Mouse (Mus musculus) hindbrain, embryonic 13.5 days (tissue): ENCODE measurements around the gene Pglyrp2. TPM values are rescaled to one million over a fixed set of nuclear protein-coding genes. Genes with fewer than 3 reads are reported as not detected.

Experiments used
- ATAC-seq: fragments of 200-750 bp; cut with Nextera tagmentation; 2 replicates; pipeline ENCODE4 v1.8.0; 2017; ENCODE audit warnings: moderate TSS enrichment; ENCODE audit not compliant: low FRiP score
- H3K27ac ChIP-seq: fragments of 300-500 bp; sonication (generic); 2 replicates; pipeline ENCODE4 v1.5.1; 2015; ENCODE audit warnings: inconsistent platforms, mild to moderate bottlenecking, moderate library complexity
- H3K27me3 ChIP-seq: fragments of 300-500 bp; sonication (generic); 2 replicates; pipeline ENCODE4 v1.6.1; 2015; ENCODE audit warnings: mild to moderate bottlenecking, inconsistent platforms
- H3K36me3 ChIP-seq: fragments of 300-500 bp; sonication (generic); 2 replicates; pipeline ENCODE4 v1.6.1; 2015; ENCODE audit warnings: mild to moderate bottlenecking, inconsistent platforms
- H3K4me1 ChIP-seq: fragments of 300-500 bp; sonication (generic); replicated peaks from 2 replicates; pipeline ENCODE4 v1.6.1; 2015; ENCODE audit warnings: inconsistent platforms
- H3K4me2 ChIP-seq: fragments of 300-500 bp; sonication (generic); 2 replicates; pipeline ENCODE4 v1.6.1; 2015; ENCODE audit warnings: inconsistent platforms, mild to moderate bottlenecking, moderate library complexity
- H3K4me3 ChIP-seq: fragments of 300-500 bp; sonication (generic); 2 replicates; pipeline ENCODE4 v1.5.1; 2015; ENCODE audit warnings: mild to moderate bottlenecking, inconsistent platforms
- H3K9ac ChIP-seq: fragments of 300-500 bp; sonication (generic); 2 replicates; pipeline ENCODE4 v1.6.1; 2015; ENCODE audit warnings: mild to moderate bottlenecking, inconsistent platforms
- H3K9me3 ChIP-seq: fragments of 300-500 bp; sonication (generic); 2 replicates; pipeline ENCODE4 v1.6.1; 2016; ENCODE audit warnings: inconsistent platforms
- WGBS: fragments of 180-500 bp; shearing (Covaris S2); methylation state at CpG from one replicate; pipeline ENCODE4 v1.1.7; 2015; 5-methylcytosine and 5-hydroxymethylcytosine counted together
- polyA plus RNA-seq: library from polyadenylated mRNA; unstranded; fragments of >200 nt; fragmentation: Nextera tagmentation; extraction: Ambion mirVana; gene quantifications from 2 replicates; pipeline ENCODE4 v1.2.1, GENCODE M21; 2015

Gene Pglyrp2
- polyA plus RNA-seq, result 0.12 TPM in 1 of 2 replicates, not detected in the other

DNA sequence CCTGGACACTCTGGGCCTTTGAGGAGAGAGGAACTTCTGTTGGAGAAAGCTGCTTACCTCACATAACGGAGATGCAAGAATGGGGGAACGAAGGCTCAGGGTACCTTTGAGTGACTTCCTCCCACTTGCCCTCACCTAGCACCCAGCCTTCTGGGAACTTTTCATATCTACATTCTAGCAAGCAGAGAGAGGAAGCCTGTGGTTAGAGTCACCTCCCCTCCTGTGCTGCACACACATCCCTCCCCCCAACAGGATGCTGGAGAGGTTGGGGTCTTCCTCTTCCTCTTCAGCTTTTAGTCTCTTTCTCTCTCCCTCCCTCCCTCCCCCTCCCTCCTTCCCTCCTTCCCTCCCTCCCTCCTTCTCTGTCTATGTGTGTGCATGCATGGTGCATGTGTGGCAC lies at the start of gene Pglyrp2:
Gene Pglyrp2 (minus strand): TSS at position 134 of the 400 bp plus-strand sequence.
- 86% methylated on average over 2 of the region's 2 CpGs for WGBS
- H3K4me1 ChIP-seq, result no peaks in the 10 kb centered on the region
- no peaks in the 10 kb centered on the region for H3K27me3 ChIP-seq
- H3K27ac ChIP-seq, result no peak within 1 kb of the TSS
- no peaks in the 10 kb centered on the region for H3K36me3 ChIP-seq
- H3K4me3 ChIP-seq, result no peak within 1 kb of the TSS
- H3K9ac ChIP-seq, result no peak within 1 kb of the TSS
- H3K9me3 ChIP-seq, result no peaks in the 10 kb centered on the region
- no peak for ATAC-seq
- no peak within 1 kb of the TSS for H3K4me2 ChIP-seq

- Histone ChIP-seq H3K4me3 (no peak overlapping the region), H3K4me1 (no peaks in the 10 kb centered on the region), H3K36me3 (no peaks in the 10 kb centered on the region), H3K9ac (no peak overlapping the region), H3K27me3 (0 out of 2 replicates have a peak, but pooled peaks cover 2% of the 10 kb centered on the region), H3K27ac (no peak overlapping the region), H3K4me2 (no peak overlapping the region), H3K9me3 (no peaks in the 10 kb centered on the region)
- 72% methylated on average over 7 of the region's 7 CpGs for WGBS
- no peak for ATAC-seq
Measured at GRCm38 (mm10) chr17:32472176-32472575, 48.2 kb upstream of the Pglyrp2 start.

GRCm38 (mm10) chr17:32470795-32471194 lies 46.8 kb upstream of the Pglyrp2 start:
- Histone ChIP-seq H3K9me3 (no peaks in the 10 kb centered on the region), H3K27ac (no peak overlapping the region), H3K4me2 (no peak overlapping the region), H3K9ac (no peak overlapping the region), H3K27me3 (no peaks in the 10 kb centered on the region), H3K4me3 (no peak overlapping the region), H3K36me3 (no peaks in the 10 kb centered on the region), H3K4me1 (no peaks in the 10 kb centered on the region)
- WGBS, result 88% methylated on average over 4 of the region's 4 CpGs
- ATAC-seq, result no peak

DNA sequence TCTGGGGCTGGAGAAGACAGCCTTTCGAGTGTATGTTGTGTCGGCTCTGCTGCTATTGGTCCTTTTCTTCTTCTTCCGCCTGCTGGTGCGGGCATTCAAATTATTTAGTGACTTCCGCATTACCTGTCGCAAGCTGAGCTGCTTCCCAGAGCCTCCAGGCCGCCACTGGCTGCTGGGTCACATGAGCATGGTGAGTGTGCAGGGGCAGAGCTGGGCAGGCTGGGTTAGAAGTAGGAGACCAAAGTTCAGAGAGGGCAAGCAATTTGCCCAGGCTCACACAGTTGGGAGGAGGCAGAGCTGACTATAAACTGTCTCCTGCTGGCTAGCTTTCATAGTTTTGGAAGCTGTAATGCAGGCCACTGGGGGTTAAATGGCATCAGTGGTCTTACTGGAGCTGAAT lies 44.5 kb upstream of the Pglyrp2 start:
- ATAC-seq, result no peak
- Histone ChIP-seq H3K9ac (no peak overlapping the region), H3K9me3 (no peaks in the 10 kb centered on the region), H3K4me2 (no peak overlapping the region), H3K27ac (no peak overlapping the region), H3K27me3 (no peaks in the 10 kb centered on the region), H3K36me3 (no peaks in the 10 kb centered on the region), H3K4me1 (no peaks in the 10 kb centered on the region), H3K4me3 (no peak overlapping the region)
- WGBS, result 51% methylated on average over 7 of the region's 7 CpGs

DNA sequence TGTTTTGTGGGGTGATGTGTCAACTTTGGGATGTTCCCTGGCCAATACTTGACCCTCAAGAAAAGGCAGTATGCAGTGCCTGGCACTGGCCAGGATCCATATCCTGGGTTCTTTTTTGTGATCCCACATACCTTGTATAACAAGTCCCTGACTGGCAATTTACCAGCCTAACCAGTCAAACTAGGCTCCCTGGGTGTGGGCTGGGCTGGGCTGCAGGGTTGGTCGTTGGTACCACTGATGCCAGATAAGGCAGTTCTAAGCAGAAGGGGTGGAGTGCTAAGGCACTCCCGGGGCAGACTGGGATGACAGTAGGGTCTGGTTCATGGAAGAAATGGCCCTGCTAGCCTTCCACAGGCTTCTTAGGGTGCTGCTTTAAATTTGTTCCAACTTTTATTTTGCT lies 31.0 kb upstream of the Pglyrp2 start:
- H3K9ac ChIP-seq, result no peak overlapping the region
- no peaks in the 10 kb centered on the region for H3K9me3 ChIP-seq
- peaks cover 8% of the 10 kb centered on the region for H3K4me1 ChIP-seq
- peaks cover 25% of the 10 kb centered on the region for H3K27me3 ChIP-seq
- H3K36me3 ChIP-seq, result no peaks in the 10 kb centered on the region
- no peak overlapping the region for H3K4me3 ChIP-seq
- no peak overlapping the region for H3K4me2 ChIP-seq
- no peak overlapping the region for H3K27ac ChIP-seq
- WGBS, result 64% methylated on average over 2 of the region's 2 CpGs
- ATAC-seq, result no peak

- peaks cover 25% of the 10 kb centered on the region for H3K27me3 ChIP-seq
- H3K36me3 ChIP-seq, result no peaks in the 10 kb centered on the region
- H3K4me3 ChIP-seq, result no peak overlapping the region
- no peaks in the 10 kb centered on the region for H3K9me3 ChIP-seq
- H3K4me2 ChIP-seq, result no peak overlapping the region
- H3K4me1 ChIP-seq, result peaks cover 8% of the 10 kb centered on the region
- no peak overlapping the region for H3K9ac ChIP-seq
- no peak for ATAC-seq
- WGBS, result 70% methylated on average over 4 of the region's 4 CpGs
- no peak overlapping the region for H3K27ac ChIP-seq
Measured at GRCm38 (mm10) chr17:32454188-32454587, 30.2 kb upstream of the Pglyrp2 start.

GRCm38 (mm10) chr17:32452482-32452881 lies 28.5 kb upstream of the Pglyrp2 start, which contains the start of gene Cyp4f39:
TSS of gene Cyp4f39 (plus strand) at chr17:32452723.
- WGBS, result 3% methylated on average over 19 of the region's 19 CpGs
- H3K9ac ChIP-seq, result peak within 1 kb of the TSS; percentile 62
- ATAC-seq, result no peak

DNA sequence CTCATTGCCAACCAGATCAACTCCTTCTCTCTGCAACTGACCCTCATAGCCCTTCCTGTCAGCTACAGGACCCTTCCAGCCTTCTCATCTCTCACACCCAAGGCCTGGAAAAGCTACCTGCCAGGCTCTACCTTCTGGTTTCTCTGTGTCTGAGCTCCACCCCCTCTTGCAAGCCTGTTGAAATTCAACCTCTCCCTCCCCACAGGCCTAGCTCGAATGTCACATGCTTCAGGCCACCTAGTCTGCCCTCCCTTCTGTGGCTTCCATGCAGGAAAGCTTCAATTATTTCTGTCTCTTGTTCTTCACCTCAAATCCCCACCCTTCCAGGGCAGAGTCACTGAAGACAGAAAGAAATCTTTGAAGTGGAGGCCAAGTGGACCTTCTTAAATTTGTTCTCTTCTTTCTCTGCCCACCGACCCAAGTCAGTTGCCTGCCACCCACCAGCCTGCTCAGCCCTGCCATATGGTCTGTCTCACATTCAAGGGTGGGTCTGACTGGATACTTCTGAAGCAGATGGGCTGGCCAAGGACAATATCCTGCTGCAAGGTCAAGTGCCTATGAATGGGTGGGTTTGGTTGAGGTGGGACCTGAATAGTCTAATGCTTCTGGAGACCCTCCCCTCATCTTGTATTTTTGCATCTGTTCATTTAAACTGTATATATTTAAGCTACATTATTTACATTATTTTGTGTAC lies 27.0 kb upstream of the Pglyrp2 start:
- 54% methylated on average over 2 of the region's 2 CpGs for WGBS
- Histone ChIP-seq H3K9ac (no peak overlapping the region), H3K27ac (no peak overlapping the region), H3K27me3 (peaks cover 25% of the 10 kb centered on the region), H3K4me1 (peaks cover 8% of the 10 kb centered on the region), H3K36me3 (no peaks in the 10 kb centered on the region), H3K4me3 (no peak overlapping the region), H3K4me2 (no peak overlapping the region), H3K9me3 (no peaks in the 10 kb centered on the region)
- ATAC-seq, result no peak

More at GRCm38 (mm10) chr17:32452482-32452881, 28.5 kb upstream of the Pglyrp2 start, which contains the start of gene Cyp4f39:
- H3K27ac ChIP-seq, result no peak within 1 kb of the TSS
- peak within 1 kb of the TSS; percentile 33 for H3K4me3 ChIP-seq
- H3K4me2 ChIP-seq, result peak within 1 kb of the TSS; percentile 60
- H3K27me3 ChIP-seq, result peaks cover 25% of the 10 kb centered on the region
- H3K9me3 ChIP-seq, result no peaks in the 10 kb centered on the region
- no peaks in the 10 kb centered on the region for H3K36me3 ChIP-seq
- peaks cover 8% of the 10 kb centered on the region for H3K4me1 ChIP-seq

DNA sequence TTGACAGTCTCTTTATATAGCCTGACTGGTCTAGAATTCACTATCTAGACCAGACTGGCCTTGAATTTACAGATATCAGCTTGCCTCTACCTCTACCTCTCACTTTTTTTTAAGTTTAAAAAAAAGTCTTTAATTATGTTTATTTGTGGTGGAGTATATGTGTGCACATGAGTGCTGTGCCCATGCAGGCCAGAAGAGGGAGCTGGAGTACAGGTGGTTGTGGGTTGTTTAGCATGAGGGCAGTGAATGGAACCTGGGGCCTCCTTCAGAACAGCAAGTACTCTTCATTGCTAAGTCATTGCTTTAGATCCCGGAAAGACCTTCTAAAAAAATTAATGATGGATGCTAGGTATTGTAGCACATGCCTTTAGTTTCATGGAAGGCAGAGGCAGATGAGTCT lies 25.1 kb upstream of the Pglyrp2 start:
- Histone ChIP-seq H3K27ac (no peak overlapping the region), H3K4me1 (peaks cover 8% of the 10 kb centered on the region), H3K4me3 (no peak overlapping the region), H3K9me3 (no peaks in the 10 kb centered on the region), H3K27me3 (peaks cover 19% of the 10 kb centered on the region), H3K4me2 (no peak overlapping the region), H3K36me3 (no peaks in the 10 kb centered on the region), H3K9ac (no peak overlapping the region)
- no peak for ATAC-seq
- 96% methylated on average over 1 of the region's 1 CpGs for WGBS

DNA sequence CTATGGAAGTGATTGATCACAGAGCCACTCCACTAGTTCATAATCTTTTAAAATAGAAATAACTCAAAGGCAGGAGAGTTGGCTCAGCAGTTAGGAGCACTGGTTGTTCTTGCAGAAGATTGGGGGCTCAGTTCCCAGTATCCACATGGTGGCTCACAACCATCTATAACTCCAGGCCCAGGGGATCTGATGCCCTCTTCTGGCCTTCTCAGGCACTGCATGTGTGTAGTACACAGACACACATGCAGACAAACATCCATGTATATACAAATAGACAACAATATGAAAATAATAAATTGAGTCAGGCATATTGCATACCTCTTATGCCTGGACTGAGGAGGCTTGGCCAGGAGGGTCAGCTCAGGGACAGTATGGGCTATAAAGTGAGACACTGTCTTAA lies 23.2 kb upstream of the Pglyrp2 start:
- H3K36me3 ChIP-seq, result no peaks in the 10 kb centered on the region

GRCm38 (mm10) chr17:32445016-32445415 lies 21.0 kb upstream of the Pglyrp2 start:
- H3K4me2 ChIP-seq, result no peak overlapping the region
- no peaks in the 10 kb centered on the region for H3K36me3 ChIP-seq
- no peaks in the 10 kb centered on the region for H3K4me1 ChIP-seq
- no peak overlapping the region for H3K9ac ChIP-seq
- H3K27ac ChIP-seq, result no peak overlapping the region
- ATAC-seq, result no peak
- no peaks in the 10 kb centered on the region for H3K27me3 ChIP-seq
- WGBS, result 79% methylated on average over 5 of the region's 5 CpGs
- no peak overlapping the region for H3K4me3 ChIP-seq
- no peaks in the 10 kb centered on the region for H3K9me3 ChIP-seq

More for the DNA sequence above, 23.2 kb upstream of the Pglyrp2 start:
- H3K9me3 ChIP-seq, result no peaks in the 10 kb centered on the region
- H3K4me2 ChIP-seq, result no peak overlapping the region
- no peak overlapping the region for H3K9ac ChIP-seq
- no peak overlapping the region for H3K27ac ChIP-seq
- ATAC-seq, result no peak
- peaks cover 2% of the 10 kb centered on the region; the same call in 1 of the 2 replicates for H3K27me3 ChIP-seq
- H3K4me3 ChIP-seq, result no peak overlapping the region
- H3K4me1 ChIP-seq, result 0 out of 2 replicates have a peak, but pooled peaks cover under 1% of the 10 kb centered on the region

DNA sequence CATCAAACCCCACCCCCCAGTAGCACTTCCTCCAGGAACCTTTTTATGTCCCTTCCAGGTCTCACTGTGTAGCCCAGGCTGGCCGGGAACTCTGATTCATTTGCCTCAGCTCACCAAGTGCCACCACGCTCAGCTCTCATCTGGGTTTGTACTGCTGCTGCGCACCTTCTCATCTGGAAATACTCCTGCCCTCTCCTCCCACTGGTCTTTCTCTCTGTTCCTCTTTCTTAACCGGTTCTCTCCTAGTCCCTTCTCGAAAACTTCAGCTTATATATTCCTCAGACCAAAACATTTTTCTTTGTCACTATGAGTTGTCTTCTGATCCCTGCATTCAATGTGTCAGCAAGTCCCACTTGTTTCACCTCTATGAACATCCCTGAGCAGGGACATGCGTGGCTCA lies 19.3 kb upstream of the Pglyrp2 start:
- Histone ChIP-seq H3K9ac (no peak overlapping the region), H3K36me3 (no peaks in the 10 kb centered on the region), H3K4me2 (no peak overlapping the region), H3K4me1 (no peaks in the 10 kb centered on the region), H3K9me3 (no peaks in the 10 kb centered on the region), H3K4me3 (no peak overlapping the region), H3K27ac (no peak overlapping the region), H3K27me3 (no peaks in the 10 kb centered on the region)
- no peak for ATAC-seq
- WGBS, result 83% methylated on average over 6 of the region's 6 CpGs

GRCm38 (mm10) chr17:32437106-32437505 lies 13.1 kb upstream of the Pglyrp2 start:
- H3K4me1 ChIP-seq, result no peaks in the 10 kb centered on the region
- ATAC-seq, result no peak
- no peaks in the 10 kb centered on the region for H3K36me3 ChIP-seq
- no peak overlapping the region for H3K27ac ChIP-seq
- no peak overlapping the region for H3K9ac ChIP-seq
- no peaks in the 10 kb centered on the region for H3K9me3 ChIP-seq
- 0 out of 2 replicates have a peak, but pooled peaks cover 3% of the 10 kb centered on the region for H3K27me3 ChIP-seq
- H3K4me2 ChIP-seq, result no peak overlapping the region
- WGBS, result 92% methylated on average over 4 of the region's 4 CpGs
- H3K4me3 ChIP-seq, result no peak overlapping the region
